ENCODE assay signal across 9 mouse cellular contexts in the genomic region with DNA sequence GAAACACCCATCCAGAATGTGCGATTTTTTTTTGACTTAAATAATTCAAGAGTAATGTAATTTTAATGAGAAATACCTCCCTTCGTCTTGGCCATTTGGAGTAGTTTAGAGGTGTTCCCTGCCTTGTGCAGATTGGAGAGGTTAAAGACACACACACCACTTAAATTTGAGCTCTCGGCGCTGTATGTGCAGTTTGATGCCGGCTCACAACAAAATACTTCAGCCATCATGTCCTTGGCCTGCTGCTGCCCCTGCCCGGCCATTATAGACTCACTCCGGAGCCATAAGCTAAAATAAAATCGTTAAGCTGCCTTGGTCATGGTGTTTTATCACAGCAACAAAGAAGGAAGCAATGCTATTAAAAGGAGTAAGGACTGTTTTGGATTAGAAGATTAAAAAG. TPM values are rescaled to one million over a fixed set of nuclear protein-coding genes. Genes with fewer than 3 reads are reported as not detected.
A peak's percentile ranks its signal among the peaks of the same experiment; 100 is the strongest.
DNase-seq lines count a peak whose midpoint lies in the region; ATAC-seq and TF ChIP-seq lines count a peak whose summit lies in the region.
"Had no signal": no experiment of that assay in that cellular context is flagged by ENCODE, and none has a peak within 500 bp of the region (broad histone marks: within the 10 kb centered on the region; RNA-seq: fewer than 3 reads in every experiment).

No protein-coding gene starts in this region.

- 41% methylated on average over 8 of the region's 8 CpGs for WGBS in heart, embryonic 11.5 days (ENCODE audit: insufficient replicate concordance)
- 47% methylated on average over 8 of the region's 8 CpGs for WGBS in forebrain, embryonic 15.5 days
- 38% methylated on average over 8 of the region's 8 CpGs for WGBS in liver, embryonic 16.5 days (ENCODE audit: insufficient replicate concordance)

- H3K9ac ChIP-seq in heart, embryonic 11.5 days (ENCODE audit: low read depth, low read length), result peak overlapping the region; percentile 99
- H3K9ac ChIP-seq in forebrain, embryonic 15.5 days (replicated peaks), result peak overlapping the region; percentile 81
- peak overlapping the region; percentile 79 for H3K9ac ChIP-seq in liver, embryonic 16.5 days (ENCODE audit: low read depth, low read length)

- TF ChIP-seq CTCF in E14TG2a.4 (conservative IDR thresholded peaks at IDR 0.05; ENCODE audit: low read length), result no peak

- no peaks in the 10 kb centered on the region; the same call in 1 of the 2 replicates for H3K36me3 ChIP-seq in heart, embryonic 11.5 days (ENCODE audit: control insufficient read depth, insufficient read depth, low read length)
- peaks cover 39% of the 10 kb centered on the region for H3K36me3 ChIP-seq in E14TG2a.4 (ENCODE audit: insufficient read depth, low read length)
- peaks cover 24% of the 10 kb centered on the region for H3K36me3 ChIP-seq in forebrain, embryonic 15.5 days
- H3K36me3 ChIP-seq in liver, embryonic 16.5 days (ENCODE audit: control insufficient read depth, insufficient read depth), result peaks cover 18% of the 10 kb centered on the region

- H3K27ac ChIP-seq in heart, embryonic 11.5 days (ENCODE audit: low read depth, low read length), result no peak overlapping the region
- H3K27ac ChIP-seq in forebrain, embryonic 15.5 days (replicated peaks), result no peak overlapping the region
- peak overlapping the region; percentile 96 for H3K27ac ChIP-seq in liver, embryonic 16.5 days (ENCODE audit: low read length)

- ATAC-seq in heart, embryonic 11.5 days (replicated peaks; ENCODE audit: insufficient number of reproducible peaks, low FRiP score, low TSS enrichment), result no peak
- ATAC-seq in forebrain, embryonic 15.5 days (replicated peaks), result no peak
- ATAC-seq in liver, embryonic 16.5 days (ENCODE audit: low read depth), result no peak

- DNase-seq in heart, postnatal 4 days, result no peak
- DNase-seq in urinary bladder, postnatal 10 days (ENCODE audit: low spot score), result no peak
- no peak for DNase-seq in frontal cortex, postnatal 10 days (ENCODE audit: low spot score in 2 of 2)
- DNase-seq in thymus, postnatal 0 days (ENCODE audit: low spot score), result no peak

- peak overlapping the region; percentile 85 for H3K4me3 ChIP-seq in heart, embryonic 11.5 days (ENCODE audit: low read depth, low read length)
- H3K4me3 ChIP-seq in E14TG2a.4 (replicated peaks; ENCODE audit: low read length), result peak overlapping the region; percentile 99
- peak overlapping the region; percentile 97 for H3K4me3 ChIP-seq in forebrain, embryonic 15.5 days
- H3K4me3 ChIP-seq in liver, embryonic 16.5 days (ENCODE audit: low read depth, low read length), result peak overlapping the region; percentile 100

- H3K4me1 ChIP-seq in heart, embryonic 11.5 days (ENCODE audit: control insufficient read depth, insufficient read depth, low read length), result peaks cover 4% of the 10 kb centered on the region
- H3K4me1 ChIP-seq in E14TG2a.4 (replicated peaks; ENCODE audit: low read depth, low read length), result peaks cover 71% of the 10 kb centered on the region
- peaks cover 29% of the 10 kb centered on the region for H3K4me1 ChIP-seq in forebrain, embryonic 15.5 days
- H3K4me1 ChIP-seq in liver, embryonic 16.5 days (ENCODE audit: control insufficient read depth, low read depth, low read length), result peaks cover 24% of the 10 kb centered on the region

- H3K4me2 ChIP-seq in heart, embryonic 11.5 days, result peak overlapping the region; percentile 81
- H3K4me2 ChIP-seq in forebrain, embryonic 15.5 days (replicated peaks), result peak overlapping the region; percentile 73
- peak overlapping the region; percentile 90 for H3K4me2 ChIP-seq in liver, embryonic 16.5 days (ENCODE audit: low read depth, low read length)

- no peaks in the 10 kb centered on the region for H3K27me3 ChIP-seq in heart, embryonic 11.5 days (ENCODE audit: control insufficient read depth, insufficient read depth, low read length)
- no peaks in the 10 kb centered on the region for H3K27me3 ChIP-seq in E14TG2a.4 (ENCODE audit: insufficient read depth, low read length)
- no peaks in the 10 kb centered on the region for H3K27me3 ChIP-seq in forebrain, embryonic 15.5 days
- no peaks in the 10 kb centered on the region for H3K27me3 ChIP-seq in liver, embryonic 16.5 days (ENCODE audit: control insufficient read depth, insufficient read depth, low read depth, low read length)

- no peaks in the 10 kb centered on the region for H3K9me3 ChIP-seq in heart, embryonic 11.5 days (replicated peaks; ENCODE audit: control insufficient read depth, low read length)
- no peaks in the 10 kb centered on the region for H3K9me3 ChIP-seq in E14TG2a.4 (ENCODE audit: low read length)
- no peaks in the 10 kb centered on the region for H3K9me3 ChIP-seq in forebrain, embryonic 15.5 days
- no peaks in the 10 kb centered on the region for H3K9me3 ChIP-seq in liver, embryonic 16.5 days (replicated peaks; ENCODE audit: control insufficient read depth, low read length)

RNA-seq across cellular contexts. Expression of a gene that starts 1.0 kb away (rescaled TPM):
- polyA plus RNA-seq in heart, embryonic 11.5 days (2014; fragmentation: Nextera tagmentation; extraction: Ambion mirVana), result 38.4 and 40.0 TPM in 2 replicates
- total RNA-seq in heart, postnatal 4 days (2021), result 10 to 100 TPM; 43.2 to 48.2 TPM
- 41.0 and 42.3 TPM in 2 replicates for polyA plus RNA-seq in forebrain, embryonic 15.5 days (2015; fragmentation: Nextera tagmentation; extraction: Ambion mirVana)
- 14.5 and 14.9 TPM in 2 replicates for polyA plus RNA-seq in liver, embryonic 16.5 days (2015; fragmentation: Nextera tagmentation; extraction: Ambion mirVana)
- polyA plus RNA-seq in thymus, postnatal 0 days (2015; fragmentation: Nextera tagmentation; extraction: Ambion mirVana), result 56.4 and 66.0 TPM in 2 replicates

RNA-seq across cellular contexts. Expression of a gene that starts 19.8 kb away (rescaled TPM):
- polyA plus RNA-seq in heart, embryonic 11.5 days (2014; fragmentation: Nextera tagmentation; extraction: Ambion mirVana), result 2.1 and 3.5 TPM in 2 replicates
- not detected for total RNA-seq in heart, postnatal 4 days (2021)
- not detected in 2 replicates for polyA plus RNA-seq in forebrain, embryonic 15.5 days (2015; fragmentation: Nextera tagmentation; extraction: Ambion mirVana)
- polyA plus RNA-seq in liver, embryonic 16.5 days (2015; fragmentation: Nextera tagmentation; extraction: Ambion mirVana), result not detected in 2 replicates
- 2.1 and 2.5 TPM in 2 replicates for polyA plus RNA-seq in thymus, postnatal 0 days (2015; fragmentation: Nextera tagmentation; extraction: Ambion mirVana)
- polyA plus RNA-seq: inflammation-experienced regulatory T-cells, adult 6 months had no signal
